11 mouse cellular contexts compared by ENCODE assay signal in genomic region chr16:21818629-21819028, GRCm38 (mm10). TPM values are rescaled to one million over a fixed set of nuclear protein-coding genes. Genes with fewer than 3 reads are reported as not detected.
DNase-seq lines count a peak whose midpoint lies in the region; ATAC-seq and TF ChIP-seq lines count a peak whose summit lies in the region.
"Had no signal": no experiment of that assay in that cellular context is flagged by ENCODE, and none has a peak within 500 bp of the region (broad histone marks: within the 10 kb centered on the region; RNA-seq: fewer than 3 reads in every experiment).

No protein-coding gene starts in this region.

- no peaks in the 10 kb centered on the region for H3K36me3 ChIP-seq in lung, embryonic 14.5 days (ENCODE audit: insufficient read depth)
- H3K36me3 ChIP-seq in heart, postnatal 0 days (replicated peaks; ENCODE audit: control insufficient read depth, insufficient read depth, low read length): no peaks in the 10 kb centered on the region
- no peaks in the 10 kb centered on the region for H3K36me3 ChIP-seq in stomach, embryonic 15.5 days
- H3K36me3 ChIP-seq: hindbrain, embryonic 12.5 days had no signal

- DNase-seq in lung, embryonic 14.5 days: peak; percentile 25
- DNase-seq in lung, postnatal 10 days: no peak
- DNase-seq in heart, postnatal 0 days (ENCODE audit: low spot score): peak; percentile 33
- peak; percentile 49 for DNase-seq in kidney, postnatal 10 days
- no peak for DNase-seq in spleen, adult 18-20 months
- no peak for DNase-seq in left cerebral cortex, postnatal 36 days (ENCODE audit: low spot score in 2 of 2)
- DNase-seq in embryo, embryonic 10 days (ENCODE audit: low spot score): no peak
- DNase-seq: midbrain, embryonic 14.5 days had no signal

- no peak overlapping the region for H3K4me3 ChIP-seq in lung, embryonic 14.5 days (ENCODE audit: low read depth, low read length)
- peak overlapping the region; percentile 18; the same call in 1 of the 2 replicates for H3K4me3 ChIP-seq in heart, postnatal 0 days (ENCODE audit: low read depth, low read length)
- H3K4me3 ChIP-seq in stomach, embryonic 15.5 days (replicated peaks): no peak overlapping the region
- H3K4me3 ChIP-seq: hindbrain, embryonic 12.5 days; left cerebral cortex, adult 2 months had no signal

- H3K9me3 ChIP-seq in lung, embryonic 14.5 days (ENCODE audit: low read depth, low read length): no peaks in the 10 kb centered on the region
- H3K9me3 ChIP-seq in heart, postnatal 0 days (replicated peaks; ENCODE audit: control insufficient read depth, low read length): no peaks in the 10 kb centered on the region
- no peaks in the 10 kb centered on the region for H3K9me3 ChIP-seq in stomach, embryonic 15.5 days
- H3K9me3 ChIP-seq: hindbrain, embryonic 12.5 days had no signal

- no peak overlapping the region for H3K4me2 ChIP-seq in lung, embryonic 14.5 days
- peak overlapping the region; percentile 32 for H3K4me2 ChIP-seq in heart, postnatal 0 days (ENCODE audit: low read depth, low read length)
- H3K4me2 ChIP-seq in stomach, embryonic 15.5 days: 0 out of 2 replicates have a peak overlapping the region, but pooled peaks have one; percentile 19
- H3K4me2 ChIP-seq: hindbrain, embryonic 12.5 days had no signal

- WGBS in lung, embryonic 14.5 days: 48% methylated on average over 8 of the region's 8 CpGs
- WGBS in heart, postnatal 0 days: 35% methylated on average over 8 of the region's 8 CpGs
- WGBS in stomach, embryonic 15.5 days: 35% methylated on average over 8 of the region's 8 CpGs

- no peak overlapping the region for H3K9ac ChIP-seq in lung, embryonic 14.5 days
- H3K9ac ChIP-seq in heart, postnatal 0 days (replicated peaks; ENCODE audit: low read depth, low read length): 0 out of 2 replicates have a peak overlapping the region, but pooled peaks have one; percentile 12
- no peak overlapping the region for H3K9ac ChIP-seq in stomach, embryonic 15.5 days
- H3K9ac ChIP-seq: hindbrain, embryonic 12.5 days had no signal

- ATAC-seq in lung, embryonic 14.5 days (ENCODE audit: insufficient read depth): no peak
- ATAC-seq in heart, postnatal 0 days (ENCODE audit: insufficient read depth, low read depth): peak; percentile 79
- 0 out of 2 replicates have a peak, but pooled peaks have one; percentile 17 for ATAC-seq in stomach, embryonic 15.5 days (ENCODE audit: insufficient read depth, low FRiP score, low read depth)

- intact Hi-C loops in left cerebral cortex, postnatal 36 days (cut with DNase I): loop anchor here (10.0 kb wide), 1 partner anchor 334 kb away; no protein-coding TSS in a partner anchor

- no peaks in the 10 kb centered on the region for H3K27me3 ChIP-seq in lung, embryonic 14.5 days (ENCODE audit: insufficient read depth, low read length)
- no peaks in the 10 kb centered on the region for H3K27me3 ChIP-seq in heart, postnatal 0 days (ENCODE audit: control insufficient read depth, insufficient read depth, low read length)
- H3K27me3 ChIP-seq in stomach, embryonic 15.5 days (replicated peaks): no peaks in the 10 kb centered on the region
- H3K27me3 ChIP-seq: hindbrain, embryonic 12.5 days had no signal

- no peak overlapping the region for H3K27ac ChIP-seq in lung, embryonic 14.5 days (ENCODE audit: low read depth)
- H3K27ac ChIP-seq in heart, postnatal 0 days (ENCODE audit: low read depth): peak overlapping the region; percentile 56
- no peak overlapping the region for H3K27ac ChIP-seq in stomach, embryonic 15.5 days
- H3K27ac ChIP-seq: hindbrain, embryonic 12.5 days; left cerebral cortex, adult 2 months had no signal

- TF ChIP-seq CTCF in lung, embryonic 14.5 days (IDR thresholded peaks at IDR 0.05; ENCODE audit: low read depth): no peak
- no peak for TF ChIP-seq CTCF in heart, postnatal 0 days (IDR thresholded peaks at IDR 0.05; ENCODE audit: low read depth)

- H3K4me1 ChIP-seq in lung, embryonic 14.5 days (ENCODE audit: insufficient read depth): no peaks in the 10 kb centered on the region
- H3K4me1 ChIP-seq in heart, postnatal 0 days (ENCODE audit: control insufficient read depth, insufficient read depth): no peaks in the 10 kb centered on the region
- H3K4me1 ChIP-seq in stomach, embryonic 15.5 days: no peaks in the 10 kb centered on the region

- TF ChIP-seq EP300 in heart, postnatal 0 days (IDR thresholded peaks at IDR 0.05; ENCODE audit: low read depth): no peak

RNA-seq across cellular contexts. Expression of gene Map3k13, which starts 24.5 kb away (rescaled TPM):
- 0.65 and 0.95 TPM in 2 replicates for polyA plus RNA-seq in lung, embryonic 14.5 days (2014; fragmentation: Nextera tagmentation; extraction: Ambion mirVana)
- total RNA-seq in heart, postnatal 0 days (2014; rRNA removed; ENCODE audit: low replicate concordance): 1.0 and 1.4 TPM in 2 replicates
- polyA plus RNA-seq in heart, postnatal 0 days (2015; fragmentation: Nextera tagmentation; extraction: Ambion mirVana): 0.33 and 0.36 TPM in 2 replicates
- 1.1 TPM in 2 replicates for polyA plus RNA-seq in stomach, embryonic 15.5 days (2015; fragmentation: Nextera tagmentation; extraction: Ambion mirVana)
- 10 to 100 TPM; 13.6 to 16.8 TPM for total RNA-seq in left cerebral cortex, postnatal 36 days (2021)

RNA-seq across cellular contexts. Expression of gene Ehhadh, which starts 31.0 kb away (rescaled TPM):
- polyA plus RNA-seq in lung, embryonic 14.5 days (2014; fragmentation: Nextera tagmentation; extraction: Ambion mirVana): 1.6 and 2.4 TPM in 2 replicates
- 3.8 and 6.5 TPM in 2 replicates for total RNA-seq in heart, postnatal 0 days (2014; rRNA removed; ENCODE audit: low replicate concordance)
- polyA plus RNA-seq in heart, postnatal 0 days (2015; fragmentation: Nextera tagmentation; extraction: Ambion mirVana): 3.5 and 4.3 TPM in 2 replicates
- polyA plus RNA-seq in stomach, embryonic 15.5 days (2015; fragmentation: Nextera tagmentation; extraction: Ambion mirVana): 5.0 and 5.1 TPM in 2 replicates
- 1 to 10 TPM; 1.9 to 2.0 TPM for total RNA-seq in left cerebral cortex, postnatal 36 days (2021)

Comparison
In these comparisons a context has a peak if more than half of its experiments do, and no peak if none do; other contexts are left out.
1. DNase-seq: peak in lung, embryonic 14.5 days (single experiment), heart, postnatal 0 days (single experiment) and kidney, postnatal 10 days (single experiment); none in lung, postnatal 10 days (single experiment), spleen, adult 18-20 months (0 of 2), left cerebral cortex, postnatal 36 days (0 of 2) and embryo, embryonic 10 days (single experiment).